Mouse (Mus musculus) left cerebral cortex, adult 9 months (tissue): ENCODE data around the gene Lmod3.
A peak's percentile ranks its signal among the peaks of the same experiment; 100 is the strongest.

ENCODE experiments used
- DNase-seq, 2 experiments: peaks; one replicate each; pipeline ENCODE4 v3.0.0; 2022; ENCODE audit warnings: low spot score in 2 of 2

Lmod3 gene

DNA sequence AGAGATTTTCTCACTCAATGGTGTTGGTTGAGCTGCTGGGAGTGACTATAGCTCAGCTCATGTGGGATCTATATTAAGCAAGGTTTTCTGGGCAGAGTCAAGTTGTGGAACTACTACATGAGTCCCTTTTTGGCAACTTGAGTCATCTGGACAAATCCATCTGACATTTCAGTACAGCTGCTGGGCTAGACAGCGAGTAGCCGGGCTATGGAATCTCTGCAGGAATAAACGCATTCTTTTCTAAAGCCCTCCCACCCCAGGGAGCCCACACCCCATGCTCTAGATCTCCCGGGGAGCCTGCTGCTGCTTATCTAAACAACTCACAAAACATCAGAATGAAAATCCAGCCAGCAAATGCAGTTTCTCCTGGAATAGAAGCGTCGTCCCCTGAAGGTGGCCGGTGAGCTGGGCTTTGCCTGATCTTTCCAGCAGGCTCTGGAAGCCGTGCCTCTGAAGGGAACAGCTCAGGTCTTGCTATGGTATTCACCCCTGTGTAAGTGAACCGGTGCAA, at the start of gene Lmod3:
TSS of gene Lmod3 (minus strand) at position 49 of the 511 bp plus-strand sequence.
- DNase-seq, result no peak

DNA sequence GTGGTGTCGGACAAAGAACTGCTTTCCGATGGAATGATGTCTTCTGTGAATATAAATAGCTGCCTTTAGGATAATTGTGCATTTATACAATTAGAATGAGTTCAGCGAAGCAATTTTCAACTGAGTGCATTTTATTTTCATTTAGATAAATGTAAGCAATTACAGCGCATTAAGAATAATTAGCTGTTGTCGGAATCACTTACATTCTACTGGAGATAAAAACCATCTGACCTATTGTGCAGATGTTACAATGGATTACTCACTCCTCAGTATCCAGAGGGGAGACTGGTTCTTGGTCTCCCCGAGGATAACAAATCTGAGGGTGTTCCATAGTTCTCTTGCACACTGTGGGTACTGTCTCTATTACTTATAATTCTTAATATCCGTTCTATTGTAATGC, 49.7 kb upstream of the Lmod3 start:
- DNase-seq, result no peak

DNA sequence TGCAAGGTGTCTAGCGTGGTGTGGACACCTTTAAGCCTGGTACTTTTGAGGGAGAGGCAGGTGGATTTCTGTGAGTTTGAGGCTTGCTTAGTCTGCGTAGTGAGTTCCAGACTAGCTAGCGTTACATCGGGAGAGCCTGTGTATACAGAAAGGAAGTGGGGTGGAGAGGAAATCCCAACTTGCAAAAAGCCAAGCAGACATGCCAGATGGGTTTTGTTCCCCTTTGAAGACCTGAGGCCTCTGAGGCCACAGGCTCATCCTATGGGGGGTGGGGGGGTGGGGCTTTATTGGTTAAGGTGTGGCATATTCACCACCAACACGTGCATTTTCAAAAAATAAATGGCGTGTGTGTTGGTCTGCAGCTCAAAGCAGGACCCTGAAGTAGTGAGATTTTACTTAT, 48.1 kb upstream of the Lmod3 start:
- no peak for DNase-seq

DNA sequence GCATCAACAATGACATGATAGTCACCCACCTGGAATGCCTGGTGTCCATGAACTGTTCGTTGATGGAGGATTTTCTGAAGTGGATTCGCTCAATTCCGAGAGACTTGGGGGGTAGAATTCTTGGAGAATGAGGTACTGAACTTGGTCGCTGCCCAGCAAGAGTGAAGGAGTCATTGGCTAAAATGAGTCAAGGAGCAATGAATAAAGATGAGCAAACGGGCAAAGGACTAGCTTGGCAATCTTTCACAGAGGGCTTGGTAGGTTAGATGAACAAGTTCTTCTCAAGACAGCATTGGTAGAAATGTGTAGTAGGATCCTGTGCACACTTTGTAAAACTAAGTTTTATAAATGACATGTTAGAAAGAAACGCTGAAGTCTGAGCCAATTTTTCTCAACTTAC, 47.6 kb upstream of the Lmod3 start:
- DNase-seq, result no peak

DNA sequence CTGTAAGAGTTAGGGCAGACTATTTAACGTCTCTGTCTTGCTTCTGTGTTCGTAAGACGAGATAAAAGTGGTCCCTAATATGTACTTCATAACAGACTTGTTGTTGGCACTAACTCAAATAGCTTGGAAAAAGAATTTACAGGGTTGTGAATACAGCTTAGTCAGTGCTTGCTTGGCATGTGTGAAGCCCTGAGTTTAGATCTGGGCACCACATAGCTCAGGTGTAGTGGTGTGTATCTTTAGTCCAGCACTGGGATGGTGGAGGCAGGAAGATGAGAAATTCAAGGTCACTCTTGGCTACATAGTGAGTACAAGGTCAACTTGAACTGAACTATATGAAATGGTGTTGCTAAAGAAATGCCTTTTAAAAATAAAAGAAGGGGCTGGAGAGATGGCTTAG, 44.6 kb upstream of the Lmod3 start:
- no peak for DNase-seq

DNA sequence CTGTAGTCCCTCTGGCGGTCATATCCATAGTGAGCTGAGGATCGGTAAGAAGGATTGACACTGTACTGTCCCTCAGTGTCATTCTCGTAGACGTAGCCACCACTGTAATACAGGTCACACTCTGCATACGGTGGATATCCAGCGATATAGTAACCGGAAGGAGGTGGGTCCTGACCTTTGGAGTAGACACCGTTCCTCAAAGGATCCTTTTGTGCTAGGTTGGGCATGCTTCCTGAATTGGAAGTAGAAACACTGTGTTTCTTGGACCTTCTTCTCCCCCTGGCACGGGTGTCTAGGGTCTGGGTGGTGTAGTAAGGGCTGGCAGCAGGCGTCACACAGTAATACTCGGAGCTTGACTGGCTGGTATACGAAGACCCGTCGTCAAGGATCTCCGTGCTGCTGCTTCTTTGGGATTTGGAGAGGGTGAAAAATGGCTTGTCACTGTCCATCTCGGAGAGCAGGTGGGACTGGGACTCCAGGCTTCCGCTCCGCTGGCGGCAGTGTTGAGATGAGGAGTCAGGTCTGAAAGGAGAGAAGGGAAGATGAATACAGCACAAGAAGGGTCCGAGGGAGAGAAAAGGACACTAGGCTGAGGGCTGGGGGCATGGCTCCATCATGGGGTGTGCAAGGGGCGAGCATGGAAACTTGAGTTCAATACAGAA, 43.4 kb upstream of the Lmod3 start:
- DNase-seq, result no peak

DNA sequence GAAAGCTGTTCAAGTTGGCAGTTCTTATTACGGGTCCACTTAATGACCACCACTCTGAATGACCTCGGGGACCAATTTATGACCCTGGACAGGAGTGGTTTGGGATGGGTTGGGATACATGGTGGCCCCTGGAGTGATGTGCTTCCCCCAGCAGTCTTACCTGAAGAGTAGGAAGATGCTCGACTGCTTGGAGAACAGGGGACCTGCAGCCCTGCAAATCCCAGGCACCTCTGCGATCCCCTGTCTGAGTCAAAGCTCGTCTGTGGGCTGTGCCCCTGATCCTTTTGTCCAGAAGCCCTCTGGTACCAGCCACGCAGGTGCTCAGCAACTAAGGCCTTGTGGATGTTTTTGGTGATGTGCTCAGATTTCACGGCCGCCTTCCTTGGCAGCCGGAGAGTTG, 42.9 kb upstream of the Lmod3 start:
- no peak for DNase-seq

DNA sequence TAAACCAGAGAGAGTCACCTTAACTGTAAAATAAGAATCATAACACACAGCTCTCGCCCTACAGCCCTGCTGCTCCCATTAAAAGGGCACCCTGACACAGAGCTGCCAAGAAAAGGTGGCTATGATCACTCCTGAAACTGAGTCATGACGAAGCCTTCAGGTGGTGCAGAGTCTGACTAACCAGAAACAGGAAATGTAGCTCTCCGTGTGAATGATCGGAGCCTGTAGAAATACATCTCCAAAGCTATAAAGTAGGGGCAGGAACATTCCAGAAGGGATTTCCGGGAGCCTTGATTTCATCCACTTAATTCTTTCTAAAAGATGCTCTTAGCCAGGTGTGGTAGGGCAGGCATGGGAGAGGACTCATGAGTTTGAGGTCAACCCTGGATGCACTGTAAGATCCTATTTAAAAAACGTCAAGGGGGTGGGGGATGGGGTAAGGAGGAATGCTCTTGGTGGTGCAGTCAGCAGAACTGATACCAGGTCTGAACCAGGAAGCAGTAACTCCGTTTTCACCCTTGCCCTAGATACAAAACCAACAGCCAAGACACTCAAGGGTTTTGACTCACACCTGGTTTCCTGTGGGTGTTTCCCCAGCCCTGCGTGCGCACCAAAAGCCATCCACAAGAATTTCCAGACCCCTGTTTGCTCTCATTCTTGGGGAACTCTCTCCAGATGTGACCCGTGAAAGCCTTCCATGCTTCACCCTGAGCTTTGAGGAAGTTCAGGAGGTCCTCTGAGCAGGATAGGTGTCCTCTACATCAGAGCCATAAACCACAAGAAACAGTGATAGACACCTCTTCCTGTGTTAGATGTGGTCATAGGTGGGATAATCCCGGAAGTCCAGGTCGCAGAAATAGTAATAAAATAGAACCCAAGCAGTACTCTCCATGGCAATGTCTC, 41.4 kb upstream of the Lmod3 start:
- no peak for DNase-seq

DNA sequence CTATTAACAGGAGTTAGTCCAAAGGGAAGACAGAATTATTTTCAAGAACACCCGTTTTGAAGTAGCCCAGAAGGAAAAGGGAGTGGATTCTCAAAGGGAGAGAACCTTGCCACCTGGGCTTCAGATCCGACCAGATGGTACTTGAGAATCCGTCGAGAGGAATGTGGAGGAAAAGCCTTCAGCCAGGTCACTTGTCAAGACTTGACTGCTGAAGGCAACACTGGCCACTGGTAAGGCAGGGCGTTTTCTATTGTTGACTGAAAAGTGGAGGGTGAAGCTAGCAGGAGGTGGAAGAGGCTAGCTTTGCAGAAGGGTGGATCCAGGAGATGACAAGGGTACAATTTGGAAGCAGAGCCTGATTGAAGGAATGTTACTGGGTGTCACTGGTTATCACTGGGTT, 40.3 kb upstream of the Lmod3 start:
- DNase-seq, result no peak

DNA sequence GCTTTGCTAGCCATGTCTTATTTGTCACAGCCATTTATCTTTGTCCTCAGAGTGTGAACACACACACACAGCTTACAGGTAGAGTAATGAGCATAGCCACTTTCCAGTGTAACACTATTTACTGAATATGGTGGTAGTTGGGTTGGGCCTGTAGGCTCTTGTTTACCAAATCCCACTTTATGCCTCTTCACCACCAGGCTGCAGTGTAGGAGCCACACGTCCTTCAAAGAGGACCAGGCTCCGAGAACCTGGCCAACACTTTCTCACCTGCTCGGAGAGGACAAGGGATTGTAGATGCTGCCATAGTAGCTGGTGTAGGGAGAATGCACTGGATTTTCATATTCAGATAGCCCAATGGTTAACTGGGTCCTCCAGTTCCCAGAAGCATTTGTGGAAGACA, 39.5 kb upstream of the Lmod3 start:
- no peak for DNase-seq

DNA sequence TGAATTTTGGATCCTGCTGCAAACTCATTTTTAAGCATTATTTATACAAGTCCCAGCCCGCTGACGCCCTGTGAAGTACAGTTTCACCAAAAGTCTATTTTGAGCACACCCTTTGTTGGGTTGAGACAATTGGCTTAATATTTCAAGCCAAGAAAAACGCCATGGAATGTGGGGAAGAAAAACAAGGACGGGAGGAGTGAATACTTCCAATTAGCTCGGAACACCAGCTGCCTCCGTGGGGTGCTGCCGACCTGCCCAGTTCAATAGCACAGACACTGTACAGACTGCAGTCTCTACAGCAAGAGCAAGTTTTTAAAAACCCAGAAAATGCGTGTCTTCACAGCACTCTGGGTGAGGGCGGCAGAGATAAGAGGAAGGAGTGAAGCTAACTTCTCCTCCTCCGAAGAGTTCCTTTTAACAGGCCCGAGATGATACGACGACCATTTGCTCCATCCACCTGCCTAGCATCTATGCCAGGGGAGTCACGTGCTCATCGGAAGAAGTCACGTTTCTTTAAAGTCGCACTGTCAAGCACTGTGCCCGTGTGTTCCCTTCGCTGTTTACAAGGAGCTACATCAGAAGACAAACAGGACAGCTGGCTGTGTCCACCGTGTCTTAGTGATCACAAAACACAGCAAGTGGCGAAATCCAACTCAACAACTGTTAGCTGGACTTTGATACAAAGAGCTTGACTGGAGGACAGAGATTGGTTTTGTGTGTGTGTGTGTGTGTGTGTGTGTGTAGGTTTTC, 38.8 kb upstream of the Lmod3 start:
- no peak for DNase-seq

DNA sequence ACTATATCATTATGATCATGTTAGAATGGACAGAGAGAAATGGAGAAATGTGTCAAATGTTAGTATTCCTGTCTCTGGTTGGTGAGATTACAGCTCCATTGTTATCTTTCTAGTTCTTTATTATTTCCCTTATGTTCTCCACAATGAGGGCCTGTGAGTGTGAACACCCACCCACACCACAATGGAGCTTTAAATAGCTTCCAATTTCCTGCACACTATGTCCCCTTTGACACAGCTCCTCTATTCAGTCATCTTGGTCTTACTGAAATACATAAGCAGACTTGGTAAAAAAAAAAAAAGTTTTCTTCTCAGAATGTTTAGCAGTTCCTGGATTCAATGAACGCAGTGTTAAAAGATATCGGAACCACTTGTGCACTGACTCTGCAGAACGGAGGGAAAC, 38.1 kb upstream of the Lmod3 start:
- DNase-seq, result no peak

DNA sequence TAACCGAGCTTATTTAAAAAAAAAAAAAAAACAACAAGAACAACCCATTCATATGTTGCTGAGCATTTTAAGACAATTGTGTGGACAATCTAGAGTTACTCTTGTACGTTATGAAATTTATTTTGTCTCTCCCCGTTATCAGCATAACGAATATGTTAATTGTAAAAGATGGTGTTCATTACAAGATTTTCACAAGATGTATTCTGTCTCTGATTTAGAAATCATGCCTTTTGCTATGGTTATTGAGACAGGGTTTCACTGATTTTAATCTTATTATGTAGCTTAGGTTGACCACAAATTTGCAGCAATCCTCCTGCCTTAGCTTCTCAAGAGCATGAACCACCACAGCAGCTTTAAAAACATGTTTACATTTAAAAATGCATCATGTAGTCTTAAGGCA, 37.3 kb upstream of the Lmod3 start:
- DNase-seq, result no peak

DNA sequence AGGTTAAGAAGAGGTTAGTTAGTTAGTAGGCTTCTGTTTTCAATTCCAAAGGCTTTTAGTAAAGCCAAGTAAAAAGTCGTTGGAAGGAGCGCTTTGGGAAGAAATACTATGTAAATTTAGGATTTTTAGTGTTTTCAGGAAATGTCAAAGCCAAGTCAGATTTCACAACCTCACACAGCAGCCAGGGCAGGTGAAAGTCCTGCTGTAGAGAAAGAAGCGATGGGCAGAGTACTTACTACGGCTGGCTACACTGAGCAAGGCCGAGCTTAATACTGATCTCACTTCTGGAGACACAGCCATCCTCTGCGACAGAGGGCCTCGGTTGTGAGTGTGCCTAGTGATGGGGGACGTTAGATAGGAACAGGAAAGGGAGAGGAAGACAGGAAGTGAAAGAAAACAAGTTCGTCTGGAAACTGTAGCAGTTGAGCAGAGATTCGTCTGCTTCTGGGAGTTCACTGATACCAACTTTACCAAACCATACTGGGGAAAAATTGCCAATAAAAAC, 36.8 kb upstream of the Lmod3 start:
- no peak for DNase-seq

DNA sequence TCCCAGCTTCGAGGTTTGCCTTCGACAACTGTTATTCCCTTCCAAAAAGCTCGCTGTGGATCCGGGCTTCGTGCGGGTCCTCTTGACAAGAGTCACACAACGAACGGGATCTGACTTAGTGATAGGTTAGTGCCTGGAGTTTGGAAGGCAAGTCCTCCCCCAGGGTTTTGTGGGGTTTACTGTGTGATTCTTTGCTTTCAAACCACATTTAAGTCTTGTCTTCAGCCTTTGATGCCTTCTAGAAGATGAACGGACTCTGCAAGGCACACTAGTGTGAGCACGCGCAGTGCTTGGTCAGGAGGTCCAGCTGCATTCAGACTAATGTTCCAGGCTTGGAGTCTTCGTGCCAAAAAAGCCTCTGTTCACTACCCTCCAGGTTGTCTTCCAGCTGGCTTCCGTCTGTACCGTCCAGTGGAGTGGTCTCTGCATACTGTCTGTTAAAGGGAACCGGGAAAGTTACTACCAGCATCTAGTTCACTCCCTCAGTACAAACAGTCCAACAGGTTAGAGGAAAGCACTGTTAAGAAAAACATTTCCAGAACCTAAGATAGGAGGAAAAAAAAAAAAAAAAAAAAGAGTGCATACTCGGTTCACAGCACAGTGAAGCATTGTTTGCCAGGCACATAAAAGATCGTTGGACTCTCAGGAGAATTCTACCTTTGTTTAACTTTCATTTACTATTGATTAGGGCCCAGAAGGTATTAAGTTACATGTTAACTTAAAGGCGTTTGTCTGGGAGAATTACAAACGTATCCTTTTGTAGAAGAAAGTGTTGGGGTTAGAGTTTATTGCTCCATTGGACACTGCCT, 35.7 kb upstream of the Lmod3 start:
- DNase-seq, result no peak

DNA sequence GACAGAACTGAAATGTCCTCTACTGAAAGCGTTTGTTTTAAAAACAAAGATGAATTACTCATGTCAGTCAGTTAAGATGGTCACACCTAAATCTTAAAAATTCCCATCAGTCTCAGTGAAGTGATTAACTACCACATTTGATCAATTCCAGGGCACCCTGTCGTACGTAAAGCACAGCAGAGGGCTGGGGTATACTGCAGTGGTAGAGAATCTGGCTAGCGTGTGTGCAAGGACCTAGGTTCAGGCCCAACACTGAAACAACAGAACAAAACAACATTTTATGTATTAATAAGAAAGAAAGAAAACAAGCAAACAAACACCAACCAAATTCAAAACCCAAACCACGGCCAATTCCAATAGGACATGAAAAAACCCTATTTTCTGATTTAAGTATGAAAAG, 33.8 kb upstream of the Lmod3 start:
- DNase-seq, result no peak

DNA sequence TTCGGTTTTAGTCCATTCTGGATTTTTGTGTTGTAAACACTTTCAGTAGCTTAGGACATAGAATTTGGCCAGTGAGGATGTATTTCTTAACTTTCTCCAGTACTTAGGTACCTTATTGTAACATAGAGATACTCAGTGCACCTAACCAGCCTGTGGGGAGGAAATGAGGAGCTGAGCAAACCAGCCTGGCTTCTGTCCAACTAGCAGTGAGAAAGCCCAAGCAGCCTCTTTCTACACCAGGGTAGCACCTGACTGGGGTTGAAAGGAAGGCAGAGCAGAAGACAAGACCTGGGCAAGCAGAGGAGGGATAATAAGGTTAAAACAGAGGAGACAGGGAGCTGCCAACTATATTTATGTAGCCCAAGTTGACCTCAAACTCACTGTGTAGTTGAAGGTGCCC, 31.1 kb upstream of the Lmod3 start:
- no peak for DNase-seq

DNA sequence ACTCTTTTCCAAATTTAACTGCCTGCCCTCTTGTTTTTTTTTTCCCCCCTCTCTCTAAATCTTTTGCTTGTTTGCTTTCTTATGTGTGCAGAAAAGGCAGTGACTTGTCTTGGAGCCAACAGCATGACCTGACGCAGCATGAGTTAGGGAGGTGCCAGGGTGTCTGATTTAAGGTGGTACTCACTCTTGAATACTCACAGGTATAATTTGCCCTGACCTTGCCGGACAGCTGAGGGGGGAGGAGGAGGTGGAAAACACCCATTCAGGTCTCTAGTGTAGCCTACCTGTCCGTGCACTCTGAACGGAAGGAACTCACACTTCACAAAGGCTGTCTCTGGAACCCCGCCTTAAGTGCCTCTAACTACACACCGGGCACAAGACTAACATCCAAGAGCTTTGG, 26.3 kb upstream of the Lmod3 start:
- DNase-seq, result no peak

DNA sequence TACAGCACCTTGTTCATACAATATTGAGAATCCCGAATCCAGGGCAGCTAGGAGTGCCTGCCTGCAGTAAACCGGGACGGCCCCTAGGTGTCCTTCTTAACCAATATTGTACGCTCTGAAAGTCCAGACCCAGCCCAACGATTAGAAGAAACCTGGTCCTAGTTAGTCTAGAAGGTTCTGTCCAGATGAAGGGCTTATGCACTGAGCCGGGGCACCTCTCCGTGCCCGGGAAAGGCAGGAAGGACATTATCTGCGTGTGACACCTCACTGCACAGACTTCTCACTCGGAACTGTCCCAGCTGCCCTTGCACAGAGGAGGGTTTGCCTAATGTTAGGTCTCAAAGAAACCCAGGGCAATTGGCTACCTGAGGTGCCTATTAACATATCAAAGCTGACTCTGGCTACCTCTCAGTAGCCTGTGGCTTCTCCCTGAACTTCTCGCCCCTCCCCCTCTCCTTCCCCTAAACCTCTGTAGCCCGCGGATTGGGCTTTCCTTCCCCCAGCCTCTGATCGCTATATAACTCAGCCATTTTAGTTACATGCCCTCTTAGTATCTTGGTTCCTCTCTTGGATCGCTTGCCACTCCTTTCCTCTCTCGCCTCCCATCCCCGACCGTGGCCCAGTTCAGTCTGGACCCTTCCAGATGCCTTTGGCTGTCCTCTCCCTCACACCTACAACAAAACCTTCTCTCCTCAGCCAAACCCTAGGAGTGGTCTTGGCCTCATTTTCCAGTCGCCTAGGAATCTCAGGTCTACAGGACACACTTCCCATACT, 25.6 kb upstream of the Lmod3 start:
- DNase-seq, result peak; percentile 14 to 86

DNA sequence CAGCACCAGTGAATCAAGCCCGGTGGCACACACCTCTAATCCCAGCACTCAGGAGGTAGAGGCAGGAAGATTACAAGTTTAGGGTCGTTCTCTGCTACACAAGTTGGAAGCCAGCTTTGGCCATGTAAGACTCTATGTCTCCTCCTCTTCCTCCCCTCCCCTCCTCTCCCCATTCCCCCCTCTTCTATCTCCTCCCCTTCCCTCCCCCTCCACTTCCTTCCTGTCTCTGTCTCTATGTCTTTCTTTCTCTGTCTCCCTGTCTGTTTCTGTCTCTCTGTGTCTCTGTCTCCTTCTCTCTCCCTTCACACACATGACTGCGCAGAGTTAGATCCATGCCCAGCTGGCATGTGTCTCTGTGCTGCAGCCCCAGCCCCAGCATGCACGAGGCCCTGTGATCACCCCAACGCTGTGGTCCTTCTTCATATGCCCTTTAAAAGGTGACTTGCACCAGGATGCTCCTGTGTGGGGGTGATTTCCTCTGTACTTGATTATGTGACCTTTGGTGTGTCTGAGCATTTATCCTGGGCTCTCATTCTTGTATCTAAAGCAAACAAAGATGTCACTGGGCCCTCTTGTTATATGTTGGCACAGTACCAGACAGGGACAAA, 24.4 kb upstream of the Lmod3 start:
- no peak for DNase-seq
